Mouse (Mus musculus) cerebellum, adult 2 months (tissue): ENCODE measurements around the gene Ncf4.

Experiments
- CTCF ChIP-seq: fragments of 200-500 bp; IDR thresholded peaks from 2 replicates; pipeline ENCODE4 v1.5.1; 2011; ENCODE audit warnings: low read depth, mild to moderate bottlenecking, control low read depth, low read length, moderate library complexity, borderline replicate concordance; ENCODE audit not compliant: insufficient read depth
- POLR2A ChIP-seq: fragments of 200-500 bp; IDR thresholded peaks from 2 replicates; pipeline ENCODE4 v1.6.1; 2011; ENCODE audit warnings: low read length, control low read depth, borderline replicate concordance; ENCODE audit not compliant: insufficient read depth

DNA sequence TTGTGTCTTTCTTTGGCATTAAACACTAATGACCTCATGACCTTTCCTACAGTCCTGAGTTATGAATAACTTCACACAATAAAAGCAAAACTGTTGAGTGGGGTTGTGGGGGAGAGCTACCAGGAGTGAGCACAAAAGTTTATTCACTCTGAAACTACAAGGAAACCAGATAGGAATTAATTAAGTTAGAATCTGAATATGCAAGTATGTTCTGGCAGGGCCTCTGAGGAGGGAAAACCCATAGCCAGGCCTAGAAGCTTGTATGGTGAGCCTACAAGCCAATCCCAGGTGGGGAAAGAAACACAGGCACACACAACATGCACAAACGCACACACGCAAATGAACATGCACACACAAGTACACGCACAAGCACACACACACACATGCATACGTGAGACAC lies 58.1 kb downstream of the Ncf4 start:
- TF ChIP-seq POLR2A (no peak), CTCF (no peak)
